Mouse (Mus musculus) thymus, postnatal 4 days (tissue): ENCODE results near the gene Dennd1a.

Experiments
- DNase-seq: peaks from one replicate; pipeline ENCODE4 v3.0.0; 2021

The Dennd1a gene

DNA sequence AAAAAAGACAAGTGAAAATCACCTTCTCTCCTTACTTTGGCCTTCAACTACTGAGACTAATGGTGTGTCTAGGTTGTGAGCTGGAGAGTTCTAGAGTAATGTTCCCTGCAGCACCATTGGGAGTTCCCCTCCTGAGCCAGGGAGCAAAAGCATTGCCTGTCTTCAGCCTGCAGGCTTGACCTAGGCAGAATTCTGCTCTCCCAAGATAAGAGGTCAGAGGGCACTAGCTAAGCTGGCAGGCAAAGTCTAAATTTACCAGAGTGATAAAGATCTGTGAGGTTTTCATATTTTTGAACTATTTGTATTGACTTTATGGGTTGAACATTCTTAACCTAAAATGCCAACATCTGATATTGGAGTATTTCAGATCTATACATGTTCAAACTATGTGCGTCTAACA is 125.7 kb downstream of the Dennd1a start:
- DNase-seq = no peak

DNA sequence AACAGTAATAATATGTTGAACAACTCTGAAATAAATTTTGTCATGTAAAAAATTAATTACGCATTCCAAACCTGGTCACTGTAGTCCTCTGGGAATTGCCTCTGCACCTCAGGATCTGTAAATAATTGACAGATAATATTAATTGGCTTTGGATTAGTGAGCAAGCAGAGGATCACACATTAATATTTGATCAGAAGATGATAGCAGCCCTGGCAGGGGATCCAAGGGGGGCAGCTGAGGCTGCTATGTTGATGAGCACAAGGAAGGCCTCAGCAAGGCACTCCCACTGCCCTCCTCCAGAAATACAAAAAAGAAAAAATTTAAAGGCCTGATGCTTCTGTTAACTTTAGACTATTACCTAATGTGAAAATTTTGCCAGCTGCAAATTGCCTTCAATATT is 127.5 kb downstream of the Dennd1a start:
- DNase-seq = no peak

DNA sequence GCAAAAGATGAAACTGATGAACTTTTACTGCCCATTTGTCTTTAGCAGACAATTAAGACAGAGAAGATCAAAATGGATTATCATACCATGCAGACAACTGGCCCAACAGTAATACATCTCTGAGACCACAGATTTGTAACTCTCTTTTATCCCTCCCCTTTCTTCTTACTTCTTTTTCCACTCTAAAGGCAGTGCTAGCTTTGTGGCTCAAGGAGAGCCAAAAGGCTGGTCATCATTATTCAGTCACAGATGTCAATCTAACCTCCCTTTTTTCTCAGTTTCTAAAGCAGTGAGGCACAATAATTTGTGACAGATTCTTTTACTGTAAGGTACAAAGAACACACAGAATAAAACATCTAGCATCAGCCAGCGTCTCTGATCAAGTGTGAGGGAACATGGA is 130.2 kb downstream of the Dennd1a start:
- no peak for DNase-seq

DNA sequence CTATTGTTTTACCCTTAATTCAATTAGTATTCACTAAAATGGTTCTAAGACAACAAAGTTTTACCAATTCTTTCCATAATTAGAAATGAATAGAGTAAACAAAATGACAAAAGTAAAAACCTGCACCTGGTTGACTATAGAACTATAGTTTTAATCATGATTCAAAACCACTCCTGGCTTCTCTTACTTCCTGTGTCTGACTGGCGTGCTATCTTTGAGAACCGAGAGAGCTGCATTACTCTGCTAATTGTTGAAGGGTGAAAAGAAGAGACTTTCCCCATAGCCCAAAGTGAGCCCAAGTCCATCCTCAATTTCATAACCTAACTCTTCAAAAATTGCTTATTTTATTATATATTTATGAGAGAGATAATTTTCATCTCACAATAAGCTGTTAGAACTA is 131.2 kb downstream of the Dennd1a start:
- DNase-seq = no peak

DNA sequence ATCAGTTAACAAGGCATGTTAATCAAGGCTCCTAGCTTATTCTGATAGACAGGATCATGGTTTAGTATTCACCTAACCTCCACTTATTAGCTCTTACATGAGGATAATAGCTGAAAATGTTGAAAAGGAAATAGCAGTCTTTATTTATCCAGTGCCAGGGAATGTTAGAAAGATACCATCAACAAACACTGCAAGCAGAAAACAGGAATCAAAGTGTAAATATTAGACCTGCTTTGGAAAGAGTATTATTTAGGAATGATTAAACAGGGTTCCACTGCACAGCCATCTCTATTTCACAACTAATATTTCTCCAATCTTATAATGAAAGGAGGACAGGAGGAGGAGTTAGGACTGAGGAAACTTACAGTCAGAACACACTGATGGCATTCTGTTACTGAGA is 142.4 kb downstream of the Dennd1a start:
- DNase-seq = no peak

DNA sequence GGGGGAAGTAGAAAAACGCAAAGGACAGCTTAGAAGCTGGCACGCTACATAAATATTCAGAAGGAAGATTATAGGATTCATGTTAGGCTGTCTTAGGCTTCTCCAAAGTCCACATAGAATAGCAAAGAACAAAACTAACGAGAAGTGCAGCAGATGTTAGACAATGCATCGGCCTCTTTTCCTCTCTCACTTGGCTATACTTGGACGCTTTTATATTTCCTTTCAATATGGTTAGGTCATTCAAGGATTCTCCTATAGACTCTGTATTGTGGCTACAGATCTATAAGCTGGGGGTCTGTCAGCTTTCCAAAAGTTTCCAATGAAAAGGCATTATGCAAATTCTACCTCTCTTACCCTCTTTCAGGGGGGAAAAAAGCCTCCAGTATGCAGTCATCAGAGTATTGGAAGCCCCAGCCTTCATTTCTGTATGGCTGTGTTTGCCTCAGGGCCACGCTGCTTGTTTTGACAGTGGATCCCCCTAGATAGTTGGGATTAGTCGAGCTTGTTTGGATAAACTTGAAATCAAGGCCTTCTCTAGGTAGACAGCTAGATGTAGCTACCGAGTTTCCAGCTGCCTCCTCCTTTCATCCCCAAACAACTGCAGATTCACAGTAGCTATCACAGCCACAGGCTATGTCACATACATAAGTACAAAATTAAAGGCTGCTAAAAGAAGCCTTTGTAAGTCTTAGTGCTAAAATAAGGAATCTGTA is 143.0 kb downstream of the Dennd1a start:
- no peak for DNase-seq

DNA sequence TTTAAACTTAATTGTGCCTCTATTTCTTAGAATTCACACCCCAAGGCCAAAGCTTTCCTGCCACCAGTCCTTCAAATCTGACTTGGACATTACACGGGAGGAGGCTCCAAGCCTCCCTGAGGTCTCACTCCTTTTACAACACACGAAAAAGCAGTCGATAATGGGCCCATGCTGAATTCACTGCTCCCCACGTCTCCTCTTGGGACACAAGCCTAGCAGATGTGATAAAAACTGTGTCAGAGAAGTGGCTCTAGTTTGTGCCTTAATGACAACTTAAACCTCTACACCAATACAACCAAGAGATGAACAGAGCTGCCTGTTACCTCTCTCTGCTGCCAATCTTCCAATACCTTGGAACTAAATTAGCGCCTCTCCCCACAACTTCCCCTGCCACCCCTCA is 144.3 kb downstream of the Dennd1a start:
- DNase-seq = no peak

DNA sequence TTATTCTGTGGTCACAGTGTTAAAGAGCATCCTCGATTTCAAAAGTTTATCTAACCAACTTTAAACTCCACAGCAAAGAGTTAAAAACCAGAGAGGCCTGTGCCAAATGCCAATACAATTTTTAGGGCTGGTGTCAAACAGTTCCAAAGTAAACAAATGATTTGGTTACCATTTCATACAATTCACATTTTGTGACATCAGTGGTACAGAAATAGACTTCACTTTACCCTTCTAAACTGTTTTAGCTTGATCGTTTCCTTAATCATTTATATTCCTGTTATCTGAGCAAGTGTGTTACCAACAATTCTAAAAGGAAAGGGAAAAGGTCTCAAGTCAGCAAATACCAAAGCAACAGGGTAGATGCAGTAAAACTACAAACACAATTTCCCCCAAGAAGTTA is 145.0 kb downstream of the Dennd1a start:
- DNase-seq = no peak

DNA sequence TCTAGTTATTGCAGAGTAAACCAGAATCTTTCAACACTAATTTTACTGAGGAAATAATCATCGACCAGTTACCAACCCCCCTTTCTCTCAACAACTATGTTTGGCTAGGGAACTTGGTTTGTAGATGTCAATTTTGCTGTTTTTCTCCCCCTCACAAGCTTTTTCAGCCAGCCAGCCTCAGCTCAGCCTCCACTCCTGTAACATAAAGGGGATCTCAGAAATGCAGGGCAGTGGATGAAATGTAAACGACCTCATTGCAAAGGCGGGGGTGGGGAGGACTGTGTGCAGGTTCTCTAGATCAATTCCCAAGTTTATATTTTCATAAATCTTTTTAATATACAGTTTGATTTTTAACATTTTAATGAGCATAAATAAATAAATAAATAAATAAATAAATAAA is 147.7 kb downstream of the Dennd1a start:
- no peak for DNase-seq

DNA sequence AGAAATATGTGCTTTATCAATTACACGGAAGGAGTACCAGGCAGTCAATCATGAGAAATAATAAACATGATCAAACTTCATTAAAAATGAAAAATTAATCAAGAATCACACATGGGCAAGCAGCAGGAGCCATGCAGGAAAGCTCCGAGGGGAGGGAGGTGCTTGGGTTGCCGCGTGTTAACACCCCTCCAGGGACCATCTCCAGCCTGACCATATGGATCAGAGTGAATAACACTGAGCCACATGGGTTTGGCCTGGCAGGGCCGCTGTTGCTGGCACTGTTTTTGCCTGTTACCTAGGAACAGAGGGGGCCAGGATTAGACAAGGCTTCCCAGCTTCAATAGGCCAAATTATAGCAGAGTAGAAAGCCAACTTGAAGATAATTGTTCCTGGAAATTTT is 150.1 kb downstream of the Dennd1a start:
- DNase-seq = no peak

DNA sequence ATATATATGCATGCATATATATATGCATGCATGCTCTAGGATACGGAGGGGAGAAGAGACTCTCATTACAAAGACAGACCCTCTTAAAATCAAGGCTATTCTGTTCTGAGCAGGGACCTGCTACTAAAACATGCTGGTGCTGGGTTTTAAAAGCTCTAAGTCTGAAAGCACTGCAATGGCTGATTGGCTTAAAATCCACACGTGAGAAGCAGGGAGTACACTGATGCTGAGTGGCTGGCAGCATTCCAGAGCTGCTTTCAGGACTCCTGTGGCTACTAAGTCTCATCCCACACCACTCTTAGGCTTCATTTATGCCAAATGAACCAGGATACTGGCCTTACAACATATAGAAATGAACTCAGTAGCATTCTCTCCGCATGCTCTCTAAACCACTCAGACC is 151.8 kb downstream of the Dennd1a start:
- no peak for DNase-seq

DNA sequence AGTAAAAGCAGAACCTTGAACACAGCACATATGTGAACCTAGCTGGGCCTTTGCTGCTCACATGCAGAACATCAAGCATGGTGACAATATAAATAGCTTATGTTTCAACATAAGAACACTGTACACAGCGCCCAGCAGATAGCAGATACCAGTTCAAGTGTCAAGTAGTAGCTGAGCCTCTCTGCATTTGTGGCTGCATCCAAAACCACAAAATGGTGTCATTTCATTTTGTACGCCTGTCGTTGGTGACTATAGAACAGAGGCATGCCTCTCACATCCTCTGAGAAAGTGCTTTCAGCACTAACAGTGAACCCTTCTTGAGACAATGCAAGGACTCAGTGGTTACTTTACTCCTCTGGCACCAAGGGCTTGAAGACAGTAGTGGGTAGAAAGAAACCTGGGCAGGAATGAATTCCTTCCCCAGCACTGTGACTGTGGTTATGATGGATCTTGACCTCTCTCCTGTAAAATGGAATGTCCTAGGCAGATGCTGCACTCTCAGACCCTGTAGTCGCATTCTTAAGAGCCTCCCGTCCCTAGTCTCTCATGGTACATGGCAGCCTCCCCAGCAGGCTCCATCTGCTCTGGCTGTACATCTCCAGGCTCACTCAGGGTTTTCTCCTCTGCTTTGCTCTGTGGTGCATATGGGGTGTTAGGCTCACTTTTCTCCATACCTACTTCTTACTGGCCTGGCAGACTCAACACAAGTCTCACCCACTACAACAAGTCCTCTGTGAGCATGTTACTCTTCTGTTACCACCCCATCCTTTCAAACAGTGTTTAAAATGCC is 154.0 kb downstream of the Dennd1a start:
- no peak for DNase-seq

DNA sequence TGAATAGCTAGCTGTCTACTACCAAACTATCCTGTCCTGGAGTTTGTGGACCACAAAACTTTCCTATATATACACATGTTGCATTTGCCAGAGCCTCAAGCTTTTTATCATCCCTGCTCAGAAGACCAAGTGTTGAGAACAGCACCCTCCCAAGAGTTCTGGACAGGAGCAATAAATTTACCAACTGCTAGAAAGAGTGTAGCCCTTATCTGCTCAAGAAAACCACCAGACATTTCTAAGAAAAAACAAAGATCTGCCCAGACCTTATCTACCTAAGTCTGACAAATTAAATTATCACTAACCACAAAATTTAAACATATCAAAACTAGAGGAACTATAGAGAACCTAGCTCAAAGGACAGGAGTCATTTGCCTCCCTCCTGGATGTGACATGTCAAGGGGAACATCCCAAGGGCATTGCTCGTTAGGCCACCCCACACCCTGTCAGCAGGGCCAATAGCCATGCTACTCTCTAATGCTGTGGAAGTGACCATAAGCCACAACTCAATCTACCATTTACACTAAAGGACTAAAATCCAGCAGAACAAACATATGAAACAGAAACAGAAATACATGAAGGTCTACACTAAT is 154.9 kb downstream of the Dennd1a start:
- no peak for DNase-seq

DNA sequence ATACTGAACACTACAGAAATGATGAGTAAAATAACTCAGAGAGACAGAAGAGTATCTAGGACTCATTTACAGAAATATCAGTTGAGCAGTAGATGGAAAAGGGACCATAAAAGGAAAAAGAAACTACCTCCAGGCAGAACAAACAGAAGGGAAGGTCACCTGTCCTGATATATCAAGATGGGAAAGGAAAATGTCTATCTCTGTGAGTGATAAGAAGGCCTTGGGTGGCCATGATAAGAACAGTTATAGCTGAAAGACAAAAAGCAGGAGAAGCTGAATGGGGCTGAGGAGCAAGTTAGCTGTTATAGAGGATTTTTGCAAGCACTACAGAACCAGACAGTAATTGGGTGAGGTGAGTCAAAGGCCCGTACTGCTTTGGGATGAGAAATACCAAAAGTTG is 155.7 kb downstream of the Dennd1a start:
- DNase-seq = no peak

DNA sequence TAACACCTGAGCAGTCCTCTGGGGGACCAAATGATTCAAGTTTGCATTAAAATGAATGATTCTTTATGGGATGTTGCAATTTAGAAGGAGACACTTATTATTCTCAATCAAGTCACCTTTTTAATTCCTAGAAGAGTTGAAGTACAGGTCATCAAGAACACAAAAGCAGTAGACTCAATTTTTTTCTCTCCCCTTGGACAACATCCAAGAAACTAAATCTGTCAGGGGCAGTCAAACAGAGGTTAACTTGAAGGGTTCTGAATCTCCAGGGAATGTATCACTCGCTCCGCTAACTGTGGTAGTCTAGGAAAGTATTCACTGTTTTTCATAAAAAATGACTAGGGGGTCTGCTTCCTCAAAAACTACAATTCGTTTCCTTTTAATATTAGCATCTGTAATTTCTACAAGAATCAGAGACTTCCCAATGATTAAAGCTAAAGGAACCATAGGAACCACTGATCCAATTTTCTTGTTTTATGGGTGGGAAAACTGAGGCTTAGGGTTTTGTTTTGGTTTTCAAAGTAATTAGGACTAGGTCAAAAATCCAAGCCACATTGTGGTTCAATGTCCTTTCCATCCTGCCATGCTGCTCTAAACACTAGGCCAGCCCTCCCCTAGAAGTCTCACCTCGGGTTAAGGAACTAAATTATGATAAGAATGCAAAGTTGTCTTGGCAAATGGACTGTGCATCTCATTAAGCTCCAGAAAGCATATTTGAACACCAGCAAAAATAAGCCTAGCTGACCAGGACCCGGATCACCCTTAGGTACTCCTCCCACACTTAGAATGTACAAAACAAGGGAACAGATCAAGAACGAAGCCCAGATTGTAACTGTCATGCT is 157.0 kb downstream of the Dennd1a start:
- no peak for DNase-seq

DNA sequence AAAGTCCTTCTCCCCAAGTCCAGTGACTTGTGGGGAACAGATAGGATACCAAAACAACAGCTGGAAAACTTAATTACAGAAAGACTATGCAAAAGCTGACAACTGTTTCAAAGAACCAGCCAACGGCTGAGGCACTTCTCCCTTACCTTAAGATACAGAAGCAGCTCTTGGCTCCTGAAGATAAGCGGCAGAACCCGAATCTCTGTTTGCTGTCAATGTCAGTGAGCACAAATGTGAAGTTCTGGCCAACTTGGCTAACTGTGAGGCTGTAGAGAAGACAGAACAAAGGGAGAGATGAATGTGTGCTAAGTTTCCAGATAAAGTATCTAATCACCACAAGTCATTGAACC is 160.8 kb downstream of the Dennd1a start:
- no peak for DNase-seq

DNA sequence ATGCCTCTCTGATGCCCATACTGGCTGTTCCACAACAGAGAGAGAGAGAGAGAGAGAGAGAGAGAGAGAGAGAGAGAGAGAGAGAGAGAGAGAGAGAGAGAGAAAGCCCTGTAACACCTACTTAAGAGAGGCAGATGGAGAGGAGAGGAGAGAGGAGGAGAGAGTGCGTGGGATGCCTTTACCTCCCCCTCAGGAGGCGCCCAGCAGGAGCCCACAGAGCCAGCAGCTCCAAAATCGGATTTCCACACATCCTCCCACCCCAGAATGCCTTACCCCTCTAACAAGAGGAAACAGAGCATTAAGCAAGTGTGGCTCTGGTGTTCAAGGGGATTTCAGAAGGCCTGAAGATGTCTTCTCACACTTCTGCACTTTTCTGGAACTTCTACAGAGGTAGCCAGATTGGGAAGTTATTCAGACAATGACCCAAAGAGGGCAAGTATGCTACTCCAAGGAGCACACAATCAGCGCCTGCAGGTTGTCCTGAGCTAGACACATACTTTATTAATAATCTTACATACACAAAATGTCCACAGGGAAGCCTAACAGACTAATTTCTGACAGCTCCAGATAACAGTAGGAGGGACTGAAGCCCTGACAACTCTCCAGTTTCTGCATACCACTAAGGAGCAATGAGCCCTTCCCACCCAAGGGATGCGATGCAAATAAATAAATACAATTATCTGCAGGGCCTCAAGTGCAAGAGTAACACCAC is 161.4 kb downstream of the Dennd1a start:
- DNase-seq = no peak

DNA sequence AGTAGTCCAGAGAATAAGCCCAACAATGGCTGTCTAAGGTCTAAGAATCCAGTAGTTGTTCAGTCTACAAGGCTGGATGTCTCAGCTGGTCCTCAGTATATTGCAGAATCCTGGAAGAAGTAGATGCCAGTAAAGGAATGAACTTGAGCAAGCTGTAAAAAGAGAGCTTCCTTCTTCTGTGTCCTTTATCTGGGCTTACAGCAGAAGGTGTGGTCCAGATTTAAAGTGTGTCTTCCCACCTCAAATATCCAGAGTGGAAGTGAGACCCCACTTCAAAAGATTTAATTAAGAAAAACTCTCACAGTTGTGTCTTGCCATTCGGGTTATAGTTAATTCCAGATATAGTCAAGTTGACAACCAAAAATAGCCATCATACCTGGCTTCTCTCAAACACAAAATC is 162.5 kb downstream of the Dennd1a start:
- DNase-seq = no peak

DNA sequence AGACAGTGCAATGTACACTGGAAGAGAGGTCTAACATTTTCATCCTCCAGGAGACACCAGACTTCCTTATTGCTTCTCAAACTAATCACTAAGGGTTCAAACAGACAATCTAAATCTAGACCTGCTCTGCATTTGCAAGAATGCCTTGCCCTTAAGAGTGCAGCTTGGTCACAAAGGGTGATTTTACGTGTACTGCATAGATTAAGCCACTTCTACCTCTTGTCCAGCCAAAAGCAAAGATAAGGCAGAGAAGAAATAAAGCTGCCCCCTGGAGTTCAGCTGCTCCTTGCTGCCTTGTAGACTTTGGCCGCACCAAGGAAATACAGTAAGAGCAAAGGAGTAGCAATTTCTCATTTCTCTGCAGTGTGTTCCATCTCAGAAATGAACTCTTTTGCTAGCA is 172.2 kb downstream of the Dennd1a start:
- no peak for DNase-seq

DNA sequence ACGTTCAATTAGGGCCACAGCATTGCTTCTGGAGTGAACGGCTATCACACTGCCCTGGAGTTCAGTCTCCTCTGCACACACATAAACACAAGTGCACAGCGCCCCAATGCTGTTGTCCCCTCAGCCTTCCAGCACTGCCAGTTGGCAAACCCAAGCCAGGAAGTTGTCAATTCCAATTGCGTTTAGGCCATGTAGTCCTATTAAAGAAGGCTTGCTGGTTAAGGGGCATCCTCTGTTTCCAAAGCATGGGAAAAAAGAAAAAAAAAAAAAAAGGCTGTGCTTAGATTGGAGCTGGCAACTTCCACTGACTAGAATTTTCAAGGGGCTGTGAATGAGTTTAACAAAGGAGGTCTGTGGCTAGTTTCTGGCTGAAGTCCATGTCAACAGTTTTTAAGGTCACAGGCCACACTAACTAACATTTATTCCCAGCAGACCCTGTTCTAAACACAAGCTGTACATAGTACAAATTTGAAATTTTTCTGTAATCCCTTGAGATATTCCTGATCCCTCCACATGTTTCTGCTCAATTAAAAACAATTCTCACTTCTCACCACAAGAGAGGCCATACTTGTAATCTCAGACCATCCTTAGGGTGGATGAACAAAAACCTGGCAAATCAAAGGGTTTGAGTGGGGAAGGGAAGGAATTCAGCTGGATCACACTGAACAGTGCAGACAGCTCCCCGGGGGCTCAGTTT is 175.4 kb downstream of the Dennd1a start:
- DNase-seq = no peak

DNA sequence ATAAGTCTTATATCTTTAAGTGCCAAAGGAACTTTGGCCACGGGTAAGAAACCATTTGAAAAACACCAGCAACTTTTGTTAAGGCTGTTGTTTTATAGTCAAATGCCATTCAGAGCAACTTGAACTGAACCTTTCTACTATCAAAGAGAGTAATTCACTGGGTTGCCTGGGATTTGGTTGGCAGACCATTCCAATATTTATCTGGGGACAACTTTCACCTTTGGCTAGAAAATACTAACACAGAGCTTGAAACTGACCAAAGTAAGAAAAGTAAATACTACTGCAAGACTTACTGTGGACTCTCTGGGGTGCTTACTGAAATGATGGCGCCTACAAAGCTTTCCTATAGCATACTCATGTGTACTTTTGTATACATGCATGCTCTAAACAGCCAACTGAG is 178.6 kb downstream of the Dennd1a start:
- no peak for DNase-seq

DNA sequence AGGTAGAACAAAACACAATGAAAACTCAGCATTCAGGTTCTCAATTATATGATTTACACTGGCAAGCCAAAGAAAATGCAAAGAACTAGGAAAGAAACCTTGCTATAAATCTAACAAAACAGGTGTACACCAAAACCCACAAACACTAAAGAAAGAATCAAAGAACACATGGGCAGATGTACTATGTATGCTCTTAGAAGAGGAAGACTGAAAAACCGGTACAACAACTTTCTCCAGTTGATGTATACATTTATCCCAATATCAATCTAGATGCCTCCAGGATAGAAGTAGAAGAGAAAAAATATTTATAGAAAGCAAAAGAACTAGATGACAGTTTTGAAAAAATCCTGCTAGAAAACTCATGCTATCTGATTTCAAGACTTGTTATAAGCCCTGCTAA is 184.5 kb downstream of the Dennd1a start:
- no peak for DNase-seq
